Mouse (Mus musculus) intestine, embryonic 16.5 days (tissue): ENCODE measurements around the gene Sema4d. TPM values are rescaled to one million over a fixed set of nuclear protein-coding genes. Genes with fewer than 3 reads are reported as not detected.

ENCODE experiments used
- ATAC-seq: fragments of 200-750 bp; cut with Nextera tagmentation; 2 replicates; pipeline ENCODE4 v1.8.0; 2017; ENCODE audit warnings: moderate TSS enrichment, moderate library complexity
- H3K27ac ChIP-seq: fragments of 300-500 bp; sonication (generic); 2 replicates; pipeline ENCODE4 v1.5.1; 2014; ENCODE audit warnings: mild to moderate bottlenecking, low read length
- H3K27me3 ChIP-seq: fragments of 300-500 bp; sonication (generic); replicated peaks from 2 replicates; pipeline ENCODE4 v1.6.1; 2014; ENCODE audit warnings: low read length, control low read depth, mixed read lengths; ENCODE audit not compliant: control insufficient read depth, insufficient read depth
- H3K36me3 ChIP-seq: fragments of 300-500 bp; sonication (generic); 2 replicates; pipeline ENCODE4 v1.6.1; 2014; ENCODE audit warnings: low read length, control low read depth; ENCODE audit not compliant: control insufficient read depth, insufficient read depth
- H3K4me1 ChIP-seq: fragments of 300-500 bp; sonication (generic); 2 replicates; pipeline ENCODE4 v1.6.1; 2014; ENCODE audit warnings: low read length, control low read depth, mixed read lengths; ENCODE audit not compliant: control insufficient read depth, insufficient read depth
- H3K4me2 ChIP-seq: fragments of 300-500 bp; sonication (generic); 2 replicates; pipeline ENCODE4 v1.6.1; 2014; ENCODE audit warnings: low read depth, low read length, control low read depth
- H3K4me3 ChIP-seq: fragments of 300-500 bp; sonication (generic); 2 replicates; pipeline ENCODE4 v1.5.1; 2014; ENCODE audit warnings: mild to moderate bottlenecking, low read length
- H3K9ac ChIP-seq: fragments of 300-500 bp; sonication (generic); 2 replicates; pipeline ENCODE4 v1.6.1; 2014; ENCODE audit warnings: low read depth, low read length
- H3K9me3 ChIP-seq: fragments of 300-500 bp; sonication (generic); 2 replicates; pipeline ENCODE4 v1.6.1; 2016; ENCODE audit warnings: low read length, control low read depth; ENCODE audit not compliant: control insufficient read depth
- WGBS: fragments of 180-500 bp; shearing (Covaris S2); extraction: QIAGEN DNeasy Blood & Tissue Kit; methylation state at CpG from one replicate; pipeline ENCODE4 v1.1.7; 2014; 5-methylcytosine and 5-hydroxymethylcytosine counted together
- polyA plus RNA-seq: library from polyadenylated mRNA; unstranded; fragments of >200 nt; fragmentation: Nextera tagmentation; extraction: Ambion mirVana; gene quantifications from 2 replicates; pipeline ENCODE4 v1.2.1, GENCODE M21; 2015

The Sema4d gene
- polyA plus RNA-seq, 1 experiment from 2014 or later, result 5.7 TPM

DNA sequence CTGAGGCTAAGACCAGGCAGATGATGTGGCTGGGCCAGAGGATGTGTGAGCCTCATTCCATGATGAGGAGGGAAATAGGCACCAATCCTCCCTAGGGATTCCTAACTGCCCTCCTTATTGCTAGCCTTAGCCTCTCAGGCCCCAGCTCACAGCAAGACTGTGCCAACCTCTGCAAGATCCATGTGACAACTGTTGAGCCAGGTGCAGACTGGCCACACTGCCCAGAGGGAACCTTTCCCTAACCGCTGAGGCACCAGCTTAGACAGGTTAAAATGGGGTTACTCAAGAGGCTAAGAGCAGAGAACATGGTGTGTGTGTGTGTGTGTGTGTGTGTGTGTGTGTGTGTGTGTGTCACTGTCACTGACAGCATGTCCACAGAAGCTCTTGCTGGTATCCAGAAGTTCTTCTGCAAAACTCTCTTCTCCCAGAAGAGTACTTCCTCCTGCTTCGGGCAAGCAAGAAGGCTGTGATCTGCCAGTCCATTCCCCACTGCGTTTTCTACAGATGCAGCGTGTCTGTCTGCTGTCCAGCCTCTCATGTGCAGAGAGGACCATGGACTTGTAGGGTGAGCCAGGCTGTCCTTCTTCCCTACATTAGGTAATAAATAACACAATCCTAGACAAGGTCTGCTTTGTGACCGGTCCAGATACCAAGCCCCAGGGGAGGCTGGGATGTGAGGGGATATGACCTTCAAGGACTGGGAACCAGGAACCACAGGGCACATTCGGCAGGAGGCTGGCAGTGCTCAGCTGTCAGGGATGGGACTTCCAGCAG is 24.8 kb upstream of the Sema4d start:
- 0 out of 2 replicates have a peak, but pooled peaks have one; percentile 19 for ATAC-seq
- Histone ChIP-seq H3K27ac (no peak overlapping the region), H3K9me3 (no peaks in the 10 kb centered on the region), H3K4me1 (peaks cover 12% of the 10 kb centered on the region; the same call in 1 of the 2 replicates), H3K27me3 (no peaks in the 10 kb centered on the region), H3K4me3 (no peak overlapping the region), H3K4me2 (no peak overlapping the region), H3K36me3 (no peaks in the 10 kb centered on the region), H3K9ac (no peak overlapping the region)
- 27% methylated on average over 6 of the region's 6 CpGs for WGBS

DNA sequence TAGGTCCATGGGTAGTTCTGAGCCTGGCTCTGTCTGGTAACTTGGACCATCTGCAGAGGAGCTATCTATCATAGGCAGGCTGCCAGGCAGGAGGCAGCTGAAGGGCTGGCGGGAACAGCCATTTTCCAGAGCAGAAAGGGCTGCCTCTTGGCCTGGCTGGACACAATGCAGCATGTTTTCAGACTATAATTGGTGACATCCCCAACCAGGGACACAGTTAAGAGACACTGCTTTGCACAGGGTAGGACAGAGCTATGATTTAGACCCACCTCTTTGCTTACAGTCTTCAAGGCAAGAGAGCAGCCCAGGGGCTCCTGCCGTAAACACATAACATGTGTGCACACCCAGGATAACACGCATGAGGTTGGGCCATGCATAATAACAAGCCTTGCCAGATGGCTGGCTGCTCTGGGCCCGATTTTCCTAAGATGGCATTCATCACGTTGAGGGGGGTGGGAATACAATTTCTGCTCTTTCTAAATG is 23.1 kb upstream of the Sema4d start:
- 57% methylated on average over 5 of the region's 5 CpGs for WGBS
- peak overlapping the region; percentile 57 for H3K27ac ChIP-seq
- no peaks in the 10 kb centered on the region for H3K36me3 ChIP-seq
- 0 out of 2 replicates have a peak, but pooled peaks have one; percentile 22 for ATAC-seq
- H3K9me3 ChIP-seq, result no peaks in the 10 kb centered on the region
- H3K4me1 ChIP-seq, result peaks cover 12% of the 10 kb centered on the region; the same call in 1 of the 2 replicates
- H3K9ac ChIP-seq, result no peak overlapping the region
- H3K4me3 ChIP-seq, result no peak overlapping the region
- no peak overlapping the region for H3K4me2 ChIP-seq
- no peaks in the 10 kb centered on the region for H3K27me3 ChIP-seq

DNA sequence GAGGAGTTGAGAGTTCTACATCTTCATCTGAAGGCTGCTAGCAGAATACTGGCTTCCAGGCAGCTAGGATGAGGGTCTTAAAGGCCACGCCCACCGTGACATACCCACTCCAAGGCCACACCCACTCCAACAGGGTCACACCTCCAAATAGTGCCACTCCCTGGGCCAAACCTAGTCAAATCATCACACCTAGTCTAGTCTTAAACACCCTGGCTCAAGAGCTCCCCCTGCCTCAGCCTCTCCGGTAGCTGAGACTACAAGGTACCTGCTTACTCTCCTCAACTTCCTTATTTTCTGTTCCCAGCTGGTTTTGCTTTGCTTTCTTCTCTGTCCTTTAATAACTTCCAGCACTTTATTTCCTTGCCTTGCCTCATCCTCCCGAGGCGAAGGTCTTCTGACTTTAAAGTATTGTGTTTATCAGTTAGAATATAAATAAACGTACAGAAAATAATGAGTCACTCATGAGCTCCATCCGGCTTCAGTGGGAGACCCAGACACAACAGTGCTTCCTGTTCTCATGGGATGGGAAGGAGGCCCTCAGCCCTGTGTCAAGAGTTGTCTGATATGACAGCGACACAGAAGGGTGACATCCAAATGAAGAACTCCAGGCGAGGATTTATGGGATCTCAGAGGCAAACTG is 22.4 kb upstream of the Sema4d start:
- peak; percentile 67 for ATAC-seq
- Histone ChIP-seq H3K4me3 (no peak overlapping the region), H3K4me2 (no peak overlapping the region), H3K36me3 (no peaks in the 10 kb centered on the region), H3K4me1 (peaks cover 12% of the 10 kb centered on the region; the same call in 1 of the 2 replicates), H3K27ac (peak overlapping the region; percentile 57), H3K9ac (no peak overlapping the region), H3K27me3 (no peaks in the 10 kb centered on the region), H3K9me3 (no peaks in the 10 kb centered on the region)
- 50% methylated on average over 9 of the region's 9 CpGs for WGBS

DNA sequence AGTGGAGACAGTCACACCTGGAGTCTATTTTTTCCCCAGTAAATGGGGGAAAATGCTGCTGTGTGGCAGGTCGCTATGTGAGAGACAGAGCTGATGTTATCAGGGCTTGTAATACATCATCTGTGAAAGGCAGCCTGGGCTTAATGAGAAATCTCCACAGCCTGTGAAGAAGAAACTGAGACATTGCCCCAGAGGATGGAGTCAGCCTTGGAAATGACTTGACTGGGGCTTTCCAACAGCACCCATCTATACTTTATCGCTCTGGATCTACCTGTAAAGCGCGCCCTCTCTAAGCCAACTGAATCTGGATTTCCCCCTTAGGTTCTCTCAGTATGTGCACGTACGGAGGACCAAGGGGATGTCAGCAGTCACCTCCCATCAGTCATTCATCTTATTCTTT is 21.1 kb upstream of the Sema4d start:
- ATAC-seq, result no peak

DNA sequence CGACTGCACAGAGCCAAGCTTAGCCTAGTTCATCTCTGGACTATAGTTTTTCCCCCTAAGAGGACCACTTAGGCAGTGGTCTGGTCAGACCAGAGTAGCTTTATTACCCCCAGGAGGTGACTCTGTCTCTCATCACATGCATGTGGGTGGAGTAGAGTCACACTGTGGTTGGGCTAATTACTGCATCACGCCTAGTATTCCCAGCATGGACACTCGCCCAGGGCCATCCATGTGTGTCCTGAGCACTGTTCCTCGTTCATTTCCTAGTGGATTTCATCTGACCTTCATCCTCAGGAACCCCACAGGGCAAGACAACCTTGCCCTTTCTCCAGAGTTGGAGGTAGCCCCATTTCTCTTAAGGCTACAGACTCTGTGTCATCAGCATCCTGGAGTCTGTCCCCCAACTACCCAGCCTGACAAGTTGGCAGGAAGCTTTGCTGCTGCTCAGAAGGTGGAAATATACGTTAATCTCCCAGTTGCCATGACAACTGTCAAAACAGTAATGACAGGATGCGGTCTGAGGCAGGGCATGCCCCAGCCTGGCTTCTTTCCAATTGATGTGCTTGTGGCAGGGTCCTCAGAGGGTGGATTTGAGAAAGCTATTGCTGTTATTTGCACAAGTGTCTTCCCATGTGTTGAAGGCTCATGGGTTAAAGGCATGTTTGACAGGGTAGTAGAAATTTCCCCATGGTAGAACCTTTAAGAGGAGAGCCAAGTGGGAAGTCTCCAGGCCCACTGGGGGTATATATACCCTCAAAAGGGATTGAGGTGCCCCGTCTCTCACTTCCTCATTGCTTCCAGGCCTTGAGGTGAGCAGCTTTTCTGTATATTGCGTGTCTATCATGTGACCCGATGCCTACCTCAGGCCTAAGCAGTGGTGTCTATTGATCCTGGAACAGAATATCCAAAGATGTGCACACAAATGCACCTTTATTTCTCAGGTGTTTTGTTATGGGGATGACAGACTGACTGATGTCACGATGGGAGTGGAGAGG is 20.4 kb upstream of the Sema4d start:
- Histone ChIP-seq H3K27ac (no peak overlapping the region), H3K36me3 (no peaks in the 10 kb centered on the region), H3K4me1 (peaks cover 12% of the 10 kb centered on the region; the same call in 1 of the 2 replicates), H3K9ac (no peak overlapping the region), H3K27me3 (no peaks in the 10 kb centered on the region), H3K9me3 (no peaks in the 10 kb centered on the region), H3K4me3 (no peak overlapping the region), H3K4me2 (no peak overlapping the region)
- ATAC-seq, result no peak
- 52% methylated on average over 10 of the region's 10 CpGs for WGBS

More for the DNA sequence above, 21.1 kb upstream of the Sema4d start:
- Histone ChIP-seq H3K4me1 (peaks cover 12% of the 10 kb centered on the region; the same call in 1 of the 2 replicates), H3K27ac (no peak overlapping the region), H3K27me3 (no peaks in the 10 kb centered on the region), H3K9ac (no peak overlapping the region), H3K4me2 (no peak overlapping the region), H3K9me3 (no peaks in the 10 kb centered on the region), H3K36me3 (no peaks in the 10 kb centered on the region), H3K4me3 (no peak overlapping the region)
- 88% methylated on average over 6 of the region's 6 CpGs for whole genome bisulfite sequencing

DNA sequence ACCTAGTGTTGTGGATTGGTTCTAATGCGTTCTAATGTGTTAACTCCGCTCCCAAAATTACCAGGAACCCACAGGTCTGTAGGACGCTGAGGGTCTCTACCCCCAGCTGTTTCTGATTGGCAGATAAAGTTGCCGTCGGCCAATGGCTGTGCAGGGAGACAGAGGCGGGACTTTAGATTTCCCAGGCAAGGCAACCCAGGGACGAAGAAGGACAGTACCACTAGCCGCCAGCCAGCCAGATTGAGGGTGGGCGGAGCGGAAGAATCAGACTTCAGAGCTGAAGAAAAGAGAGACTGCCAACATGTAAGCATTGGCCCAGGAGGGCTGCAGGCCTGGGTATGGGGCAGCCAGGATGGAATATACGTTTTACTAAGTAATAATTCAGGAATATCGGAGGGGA is 14.6 kb upstream of the Sema4d start:
- H3K36me3 ChIP-seq, result no peaks in the 10 kb centered on the region
- ATAC-seq, result no peak; the same call in 1 of the 2 replicates
- H3K4me2 ChIP-seq, result no peak overlapping the region
- no peaks in the 10 kb centered on the region for H3K9me3 ChIP-seq
- H3K27ac ChIP-seq, result no peak overlapping the region
- H3K9ac ChIP-seq, result no peak overlapping the region
- H3K4me3 ChIP-seq, result no peak overlapping the region
- no peaks in the 10 kb centered on the region for H3K4me1 ChIP-seq
- H3K27me3 ChIP-seq, result no peaks in the 10 kb centered on the region
- 39% methylated on average over 12 of the region's 12 CpGs for WGBS

DNA sequence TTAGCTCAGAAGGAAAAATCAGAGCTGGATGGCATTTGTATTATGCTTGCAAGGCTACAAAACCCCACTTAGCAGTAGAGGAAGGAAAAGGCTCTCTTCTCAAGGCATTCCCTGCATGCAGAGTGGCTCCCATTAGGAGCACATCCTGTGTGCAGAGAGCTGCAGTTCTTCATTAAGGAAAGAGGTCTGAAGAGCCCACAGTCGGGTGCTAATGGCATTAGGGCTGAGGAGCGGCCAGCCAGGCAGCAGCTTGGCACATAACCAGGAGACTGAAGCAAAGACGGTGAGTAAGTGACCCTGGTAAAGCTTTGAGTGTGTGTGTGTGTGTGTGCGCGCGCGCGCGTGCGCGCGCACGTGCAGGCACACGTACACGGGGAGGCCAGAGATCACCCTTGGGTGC is 12.7 kb upstream of the Sema4d start:
- ATAC-seq, result no peak
- no peaks in the 10 kb centered on the region for H3K9me3 ChIP-seq

DNA sequence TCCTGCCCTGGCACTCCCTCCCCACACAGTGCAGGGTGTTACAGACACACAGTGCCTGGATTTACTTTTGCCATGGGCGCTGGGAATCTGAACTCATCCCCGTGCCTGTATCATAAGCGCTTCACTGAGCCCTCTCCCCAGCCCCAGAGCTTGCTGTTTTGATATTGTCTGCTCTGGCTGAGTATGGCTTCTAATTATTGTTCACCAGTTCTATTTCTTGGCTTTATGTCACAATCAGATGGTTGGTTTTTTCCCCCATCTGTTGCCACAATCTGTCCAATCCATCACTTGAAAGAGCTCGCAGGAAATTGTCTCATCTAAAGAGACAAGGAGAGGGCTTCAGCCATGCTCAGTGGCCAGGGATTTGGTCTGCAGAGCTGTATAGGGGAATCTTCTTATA is 12.1 kb upstream of the Sema4d start:
- no peak for ATAC-seq
- no peaks in the 10 kb centered on the region for H3K9me3 ChIP-seq
- H3K9ac ChIP-seq, result no peak overlapping the region
- 71% methylated on average over 4 of the region's 4 CpGs for WGBS
- H3K36me3 ChIP-seq, result no peaks in the 10 kb centered on the region
- H3K4me3 ChIP-seq, result no peak overlapping the region
- no peaks in the 10 kb centered on the region for H3K27me3 ChIP-seq
- peaks cover 5% of the 10 kb centered on the region; the same call in 1 of the 2 replicates for H3K4me1 ChIP-seq
- no peak overlapping the region for H3K4me2 ChIP-seq
- no peak overlapping the region for H3K27ac ChIP-seq

More for the DNA sequence above, 12.7 kb upstream of the Sema4d start:
- Histone ChIP-seq H3K4me2 (no peak overlapping the region), H3K27ac (no peak overlapping the region), H3K4me1 (no peaks in the 10 kb centered on the region), H3K4me3 (no peak overlapping the region), H3K36me3 (no peaks in the 10 kb centered on the region), H3K9ac (no peak overlapping the region), H3K27me3 (no peaks in the 10 kb centered on the region)
- WGBS, result 79% methylated on average over 15 of the region's 15 CpGs
